Mouse (Mus musculus): Measurements from ENCODE around the gene Shkbp1. TPM values are rescaled to one million over a fixed set of nuclear protein-coding genes. Genes with fewer than 3 reads are reported as not detected.

Gene Shkbp1
- total and polyA plus RNA-seq, 3 experiments, result 23.3 to 62.8 (median 30.8) TPM

GRCm38 (mm10) chr7:27337175-27337853, 18.5 kb downstream of the Shkbp1 start, which contains the start of gene Ltbp4:
Gene Ltbp4 (minus strand): TSS chr7:27337692.
- Histone ChIP-seq H3K4me2 (ENCODE audit: insufficient read depth, low read depth, poor library complexity, severe bottlenecking) (peak within 1 kb of the TSS; percentile 74), H3K79me2 (replicated peaks; ENCODE audit: control insufficient read depth, extremely low read depth, insufficient read depth, poor library complexity, severe bottlenecking) (no peaks in the 10 kb centered on the region), H3K36me3 (replicated peaks in 1 of 2; ENCODE audit: control insufficient read depth in 1 of 2, insufficient read depth in 1 of 2, low read length in 1 of 2) (peaks cover 0 to 12% of the 10 kb centered on the region in 2 experiments), H3K4me1 (ENCODE audit: control insufficient read depth in 1 of 2, insufficient read depth in 2 of 2) (peaks cover 2 to 26% of the 10 kb centered on the region in 2 experiments), H3K9me3 (replicated peaks; ENCODE audit: low read length) (no peaks in the 10 kb centered on the region), H3K27me3 (replicated peaks) (peaks cover 47% of the 10 kb centered on the region), H3K4me3 (replicated peaks in 1 of 3; ENCODE audit: low read depth in 2 of 3, low read length in 2 of 3, poor library complexity in 1 of 3) (peak within 1 kb of the TSS in 2 of 3 experiments; percentile 14 to 25), H3K9ac (ENCODE audit: insufficient read depth, low read depth) (no peak within 1 kb of the TSS), H3K27ac (ENCODE audit: insufficient read depth, low read depth) (no peak within 1 kb of the TSS)
- dilution Hi-C loops (cut with MboI; ENCODE audit: extremely low pct_ligation_motif_present, extremely low pct_unique_long_range_greater_than_20kb, low sequenced_read_pairs), result no loop called here
- no peak for TF ChIP-seq GABPA (IDR thresholded peaks at IDR 0.05; ENCODE audit: insufficient replicate concordance, low read depth, low read length)
- TF ChIP-seq RAD21 (IDR thresholded peaks at IDR 0.05; ENCODE audit: low read depth, low read length), result no peak
- no peak for TF ChIP-seq CTCF (conservative IDR thresholded peaks at IDR 0.05 in 1 of 2, IDR thresholded peaks at IDR 0.05 in 1 of 2; ENCODE audit: low read depth in 2 of 2, low read length in 2 of 2)
- no peak for TF ChIP-seq IRF4 (IDR thresholded peaks at IDR 0.05; ENCODE audit: low read depth, low read length)
- TF ChIP-seq E2F4 (IDR thresholded peaks at IDR 0.05; ENCODE audit: insufficient replicate concordance, low read depth, low read length), result no peak
- TF ChIP-seq HCFC1 (IDR thresholded peaks at IDR 0.05; ENCODE audit: low read depth, low read length), result no peak
- TF ChIP-seq POLR2A (IDR thresholded peaks at IDR 0.05; ENCODE audit: low read depth, low read length), result no peak; the same call in 1 of the 2 replicates
- TF ChIP-seq KAT2A (IDR thresholded peaks at IDR 0.05; ENCODE audit: insufficient replicate concordance, low read length), result no peak
- TF ChIP-seq NRF1 (IDR thresholded peaks at IDR 0.05; ENCODE audit: low read depth, low read length), result no peak
- TF ChIP-seq EP300 (IDR thresholded peaks at IDR 0.05; ENCODE audit: low read length), result no peak
- TF ChIP-seq MYC (IDR thresholded peaks at IDR 0.05; ENCODE audit: low read depth, low read length), result no peak
- TF ChIP-seq MAZ (IDR thresholded peaks at IDR 0.05; ENCODE audit: low read depth, low read length), result no peak
- no peak for TF ChIP-seq MAX (IDR thresholded peaks at IDR 0.05; ENCODE audit: low read length)
- TF ChIP-seq BHLHE40 (IDR thresholded peaks at IDR 0.05; ENCODE audit: low read depth, low read length), result no peak
- TF ChIP-seq RCOR1 (conservative IDR thresholded peaks at IDR 0.05; ENCODE audit: low read depth, low read length), result no peak
- no peak for TF ChIP-seq MXI1 (IDR thresholded peaks at IDR 0.05; ENCODE audit: low read depth, low read length)
- no peak for TF ChIP-seq JUN (IDR thresholded peaks at IDR 0.05; ENCODE audit: insufficient read depth, low read depth, low read length)
- in situ Hi-C loops (cut with MboI; ENCODE audit: low pct_ligation_motif_present, low pct_unique_long_range_greater_than_20kb, low sequenced_read_pairs), result loop anchor here (5.0 to 10.0 kb wide), 2 partner anchors 50 to 187 kb away; partner anchors contain the start of gene Hipk4
- peak; percentile 72 for DNase-seq (ENCODE audit: extremely low read depth)

GRCm38 (mm10) chr7:27335928-27336823, 19.6 kb downstream of the Shkbp1 start:
- dilution Hi-C loops (cut with MboI; ENCODE audit: extremely low pct_ligation_motif_present, extremely low pct_unique_long_range_greater_than_20kb, low sequenced_read_pairs), result no loop called here
- DNase-seq (ENCODE audit: extremely low read depth), result peak; percentile 82
- TF ChIP-seq MXI1 (IDR thresholded peaks at IDR 0.05; ENCODE audit: low read depth, low read length) (no peak), ZC3H11A (IDR thresholded peaks at IDR 0.05; ENCODE audit: low read depth, low read length) (peak; percentile 63), USF1 (IDR thresholded peaks at IDR 0.05; ENCODE audit: low read depth, low read length) (no peak), ETS1 (conservative IDR thresholded peaks at IDR 0.05; ENCODE audit: low read depth, low read length) (no peak), JUN (IDR thresholded peaks at IDR 0.05; ENCODE audit: insufficient read depth, low read depth, low read length) (no peak), ELF1 (IDR thresholded peaks at IDR 0.05; ENCODE audit: low read depth, low read length) (peak; percentile 17; the same call in 1 of the 2 replicates), MYC (IDR thresholded peaks at IDR 0.05; ENCODE audit: low read depth, low read length) (peak; percentile 38; the same call in 1 of the 2 replicates), ZNF384 (IDR thresholded peaks at IDR 0.05; ENCODE audit: low read depth, low read length) (no peak), RCOR1 (conservative IDR thresholded peaks at IDR 0.05; ENCODE audit: low read depth, low read length) (no peak), CTCF (conservative IDR thresholded peaks at IDR 0.05 in 1 of 2, IDR thresholded peaks at IDR 0.05 in 1 of 2; ENCODE audit: low read depth in 2 of 2, low read length in 2 of 2) (peak; percentile 74 to 99; a peak in 3 of 4 replicates), SIN3A (IDR thresholded peaks at IDR 0.05; ENCODE audit: low read length) (peak; percentile 61), KAT2A (IDR thresholded peaks at IDR 0.05; ENCODE audit: insufficient replicate concordance, low read length) (no peak), RAD21 (IDR thresholded peaks at IDR 0.05; ENCODE audit: low read depth, low read length) (peak; percentile 99), NELFE (IDR thresholded peaks at IDR 0.05; ENCODE audit: low read depth, low read length) (peak; percentile 55; the same call in 1 of the 2 replicates), UBTF (IDR thresholded peaks at IDR 0.05; ENCODE audit: low read depth, low read length) (no peak), JUND (conservative IDR thresholded peaks at IDR 0.05; ENCODE audit: low read depth, low read length) (0 out of 2 replicates have a peak, but pooled peaks have one; percentile 34), TCF12 (IDR thresholded peaks at IDR 0.05; ENCODE audit: low read depth, low read length) (0 out of 2 replicates have a peak, but pooled peaks have one; percentile 36)

More at GRCm38 (mm10) chr7:27335928-27336823, 19.6 kb downstream of the Shkbp1 start:
- H3K27me3 ChIP-seq (replicated peaks), result peaks cover 47% of the 10 kb centered on the region
- in situ Hi-C loops (cut with MboI; ENCODE audit: low pct_ligation_motif_present, low pct_unique_long_range_greater_than_20kb, low sequenced_read_pairs), result loop anchor here (5.0 to 10.0 kb wide), 2 partner anchors 51 to 189 kb away; partner anchors contain the start of gene Hipk4
- no peak overlapping the region for H3K9ac ChIP-seq (ENCODE audit: insufficient read depth, low read depth)
- peaks cover 0 to 30% of the 10 kb centered on the region in 2 experiments; a peak in 2 of 4 replicates for H3K4me1 ChIP-seq (ENCODE audit: control insufficient read depth in 1 of 2, insufficient read depth in 2 of 2)
- no peaks in the 10 kb centered on the region for H3K9me3 ChIP-seq (replicated peaks; ENCODE audit: low read length)
- H3K79me2 ChIP-seq (replicated peaks; ENCODE audit: control insufficient read depth, extremely low read depth, insufficient read depth, poor library complexity, severe bottlenecking), result no peaks in the 10 kb centered on the region
- peaks cover 0 to 4% of the 10 kb centered on the region in 2 experiments for H3K36me3 ChIP-seq (replicated peaks in 1 of 2; ENCODE audit: control insufficient read depth in 1 of 2, insufficient read depth in 1 of 2, low read length in 1 of 2)
- H3K4me3 ChIP-seq (replicated peaks in 1 of 3; ENCODE audit: low read depth in 2 of 3, low read length in 2 of 3, poor library complexity in 1 of 3), result no peak overlapping the region
- H3K4me2 ChIP-seq (ENCODE audit: insufficient read depth, low read depth, poor library complexity, severe bottlenecking), result no peak overlapping the region
- H3K27ac ChIP-seq (ENCODE audit: insufficient read depth, low read depth), result no peak overlapping the region

Data from CH12.LX (cell line).